Mouse (Mus musculus): ENCODE measurements around the gene Pagr1a. TPM values are rescaled to one million over a fixed set of nuclear protein-coding genes. Genes with fewer than 3 reads are reported as not detected.

Pagr1a gene
- total RNA-seq, 2 experiments from 2014 or later = 12.4 to 15.4 TPM

Small RNA genes within 50 kb of the gene (microRNA-seq; reads per million reads assigned to microRNA genes)
- not detected for gene Gm44343

Other genes starting within 250 kb of the Pagr1a start
- gene Ypel3, start 240.4 kb downstream of the Pagr1a start, total RNA-seq (2021) = 100 to 1,000 TPM; 112 to 122 TPM
- under 1 TPM; 0.65 to 0.90 TPM for gene Tbx6, start 235.9 kb downstream of the Pagr1a start, total RNA-seq (2021)
- gene Ppp4c, start 224.9 kb downstream of the Pagr1a start, total RNA-seq (2021) = 100 to 1,000 TPM; 134 to 142 TPM
- gene Fam57b, start 219.7 kb downstream of the Pagr1a start, total RNA-seq (2021) = 10 to 100 TPM; 16.7 to 18.0 TPM
- gene 4930451I11Rik, start 185.7 kb downstream of the Pagr1a start, total RNA-seq (2021) = not detected
- gene Doc2a, start 169.9 kb downstream of the Pagr1a start, total RNA-seq (2021) = 1 to 10 TPM; 3.1 to 3.6 TPM
- gene Hirip3, start 155.4 kb downstream of the Pagr1a start, total RNA-seq (2021) = 10 to 100 TPM; 32.3 to 41.4 TPM
- gene Ino80e, start 155.0 kb downstream of the Pagr1a start, total RNA-seq (2021) = 10 to 100 TPM; 49.7 to 51.9 TPM
- 100 to 1,000 TPM; 104 to 108 TPM for gene Taok2, start 132.6 kb downstream of the Pagr1a start, total RNA-seq (2021)
- 10 to 100 TPM; 34.9 to 39.0 TPM for gene Tmem219, start 94.4 kb downstream of the Pagr1a start, total RNA-seq (2021)
- gene Kctd13, start 88.5 kb downstream of the Pagr1a start, total RNA-seq (2021) = 10 to 100 TPM; 27.3 to 28.5 TPM
- 1 to 10 TPM; 3.0 to 3.7 TPM for gene Asphd1, start 67.8 kb downstream of the Pagr1a start, total RNA-seq (2021)
- 10 to 100 TPM; 97.6 to 97.9 TPM for gene Sez6l2, start 66.8 kb downstream of the Pagr1a start, total RNA-seq (2021)
- gene Cdipt, start 41.4 kb downstream of the Pagr1a start, total RNA-seq (2021) = 10 to 100 TPM; 86.8 to 91.0 TPM
- 1 to 10 TPM; 1.9 to 2.5 TPM for gene Cdiptos, start 41.3 kb downstream of the Pagr1a start, total RNA-seq (2021)
- gene Mvp, start 2.7 kb downstream of the Pagr1a start, total RNA-seq (2021) = 10 to 100 TPM; 67.1 to 68.4 TPM
- gene Pagr1b, start 868 bp downstream of the Pagr1a start, total RNA-seq (2021) = 1 to 10 TPM; 3.5 to 8.3 TPM
- gene Gm42742, start 3.7 kb upstream of the Pagr1a start, total RNA-seq (2021) = 10 to 100 TPM; 34.8 to 36.6 TPM
- 10 to 100 TPM in 1 of 2 experiments, 1 to 10 TPM in 1; 7.4 to 11.1 TPM for gene Prrt2, start 3.9 kb upstream of the Pagr1a start, total RNA-seq (2021)
- 100 to 1,000 TPM; 240 to 256 TPM for gene Maz, start 9.7 kb upstream of the Pagr1a start, total RNA-seq (2021)
- 10 to 100 TPM; 45.2 to 45.9 TPM for gene Kif22, start 25.1 kb upstream of the Pagr1a start, total RNA-seq (2021)
- gene Zg16, start 70.0 kb upstream of the Pagr1a start, total RNA-seq (2021) = 100 to 1,000 TPM in 1 of 2 experiments, not detected in 1; 137 TPM
- 1 to 10 TPM; 1.9 to 2.0 TPM for gene AI467606, start 74.0 kb upstream of the Pagr1a start, total RNA-seq (2021)
- gene Qprt, start 104.9 kb upstream of the Pagr1a start, total RNA-seq (2021) = 10 to 100 TPM in 1 of 2 experiments, 1 to 10 TPM in 1; 5.7 to 12.0 TPM
- 1 to 10 TPM; 1.8 to 2.1 TPM for gene Spn, start 120.5 kb upstream of the Pagr1a start, total RNA-seq (2021)
- 10 to 100 TPM; 77.6 to 84.4 TPM for gene Cd2bp2, start 178.7 kb upstream of the Pagr1a start, total RNA-seq (2021)
- gene Tbc1d10b, start 191.1 kb upstream of the Pagr1a start, total RNA-seq (2021) = 10 to 100 TPM; 57.9 to 58.5 TPM
- gene Mylpf, start 191.5 kb upstream of the Pagr1a start, total RNA-seq (2021) = 100 to 1,000 TPM; 268 to 794 TPM
- gene Zfp553, start 215.7 kb upstream of the Pagr1a start, total RNA-seq (2021) = 10 to 100 TPM; 18.3 to 19.3 TPM
- gene Sept1, start 215.8 kb upstream of the Pagr1a start, total RNA-seq (2021) = 10 to 100 TPM; 12.6 to 14.5 TPM
- gene Zfp771, start 226.9 kb upstream of the Pagr1a start, total RNA-seq (2021) = 10 to 100 TPM; 36.3 to 39.2 TPM
- 10 to 100 TPM; 63.5 to 68.3 TPM for gene Dctpp1, start 243.4 kb upstream of the Pagr1a start, total RNA-seq (2021)

Data from adrenal gland, postnatal 4 days (tissue).